In genomic region chr17:71182211-71182721, GRCm38 (mm10) we compare ENCODE assay signal across 8 mouse cellular contexts. TPM values are rescaled to one million over a fixed set of nuclear protein-coding genes. Genes with fewer than 3 reads are reported as not detected.
A peak's percentile ranks its signal among the peaks of the same experiment; 100 is the strongest.
DNase-seq lines count a peak whose midpoint lies in the region; ATAC-seq lines count a peak whose summit lies in the region.

Lpin2 (plus strand) TSS chr17:71182560.

- H3K27me3 ChIP-seq in neural tube, embryonic 11.5 days (ENCODE audit: control insufficient read depth, insufficient read depth, low read length) = no peaks in the 10 kb centered on the region
- H3K27me3 ChIP-seq in hindbrain, embryonic 10.5 days (ENCODE audit: insufficient read depth, poor library complexity, severe bottlenecking) = peaks cover 16% of the 10 kb centered on the region

- no peaks in the 10 kb centered on the region for H3K36me3 ChIP-seq in neural tube, embryonic 11.5 days (ENCODE audit: control insufficient read depth, insufficient read depth, low read length)
- H3K36me3 ChIP-seq in hindbrain, embryonic 10.5 days = no peaks in the 10 kb centered on the region

- no peak for DNase-seq in neural tube, embryonic 11.5 days (ENCODE audit: low spot score)
- no peak for DNase-seq in neural tube, embryonic 10.5 days (ENCODE audit: extremely low spot score, low spot score)
- no peak for DNase-seq in hindbrain, embryonic 10.5 days (ENCODE audit: low spot score)
- DNase-seq in left cerebral cortex, postnatal 10 days (ENCODE audit: extremely low spot score in 1 of 2, low spot score in 2 of 2) = no peak
- DNase-seq in thymus, postnatal 0 days (ENCODE audit: low spot score) = peak; percentile 58
- no peak for DNase-seq in gastrocnemius, adult 8-10 months (ENCODE audit: low spot score in 2 of 2)

- WGBS in neural tube, embryonic 11.5 days = 21% methylated on average over 6 of the region's 6 CpGs
- WGBS in hindbrain, embryonic 10.5 days = 16% methylated on average over 6 of the region's 6 CpGs

- H3K4me2 ChIP-seq in neural tube, embryonic 11.5 days (ENCODE audit: low read depth) = peak within 1 kb of the TSS; percentile 83

- peaks cover 9% of the 10 kb centered on the region for H3K4me1 ChIP-seq in neural tube, embryonic 11.5 days (ENCODE audit: control insufficient read depth, insufficient read depth, low read length)
- H3K4me1 ChIP-seq in hindbrain, embryonic 10.5 days (replicated peaks) = peaks cover 33% of the 10 kb centered on the region

- H3K9ac ChIP-seq in neural tube, embryonic 11.5 days (ENCODE audit: low read length) = peak within 1 kb of the TSS; percentile 86

- H3K9me3 ChIP-seq in neural tube, embryonic 11.5 days (ENCODE audit: control insufficient read depth, low read length) = no peaks in the 10 kb centered on the region
- no peaks in the 10 kb centered on the region for H3K9me3 ChIP-seq in hindbrain, embryonic 10.5 days

- ATAC-seq in neural tube, embryonic 11.5 days (ENCODE audit: insufficient read depth, low FRiP score, low TSS enrichment) = no peak
- peak; percentile 29; the same call in 1 of the 2 replicates for ATAC-seq in erythroblast, adult 5-6 weeks (replicated peaks; ENCODE audit: low FRiP score, poor library complexity, severe bottlenecking)
- peak; percentile 51 for ATAC-seq in megakaryocyte, adult 5-6 weeks (ENCODE audit: poor library complexity, severe bottlenecking)

- peak within 1 kb of the TSS; percentile 90 for H3K27ac ChIP-seq in neural tube, embryonic 11.5 days (ENCODE audit: low read depth, low read length)
- peak within 1 kb of the TSS; percentile 98 for H3K27ac ChIP-seq in hindbrain, embryonic 10.5 days

- H3K4me3 ChIP-seq in neural tube, embryonic 11.5 days (ENCODE audit: low read depth, low read length) = peak within 1 kb of the TSS; percentile 86
- H3K4me3 ChIP-seq in hindbrain, embryonic 10.5 days = peak within 1 kb of the TSS; percentile 82

- intact Hi-C loops in left cerebral cortex, postnatal 10 days (cut with DNase I) = loop anchor here (5.0 kb wide), 1 partner anchor 120 kb away; no protein-coding TSS in a partner anchor

RNA-seq across cellular contexts. Expression of gene Lpin2, which starts in this region (rescaled TPM):
- polyA plus RNA-seq in neural tube, embryonic 11.5 days (2014; fragmentation: Nextera tagmentation; extraction: Ambion mirVana) = 37.4 and 38.3 TPM in 2 replicates
- 751 and 838 TPM in 2 replicates for total RNA-seq in erythroblast, adult 5-6 weeks (2015; ENCODE audit: low replicate concordance)
- total RNA-seq in erythroblast, adult 5-6 weeks (2017; ENCODE audit: low replicate concordance) = 1,646 and 2,072 TPM in 2 replicates
- 31.1 and 33.9 TPM in 2 replicates for polyA plus RNA-seq in hindbrain, embryonic 10.5 days (2016; fragmentation: Nextera tagmentation; extraction: Ambion mirVana)
- 10 to 100 TPM; 78.8 to 85.9 TPM for total RNA-seq in left cerebral cortex, postnatal 10 days (2021)
- 21.7 and 25.3 TPM in 2 replicates for total RNA-seq in megakaryocyte, adult 5-6 weeks (2015)
- total RNA-seq in megakaryocyte, adult 5-6 weeks (2017) = 31.4 and 38.1 TPM in 2 replicates
- polyA plus RNA-seq in thymus, postnatal 0 days (2015; fragmentation: Nextera tagmentation; extraction: Ambion mirVana) = 18.2 and 19.8 TPM in 2 replicates
- 1 to 10 TPM; 1.6 to 4.9 (median 3.3) TPM for total RNA-seq in gastrocnemius, adult 8-10 months (2022)

Comparison
In these comparisons a context has a peak if more than half of its experiments do, and no peak if none do; other contexts are left out.
1. RNA of gene Lpin2 (total RNA-seq): 751 to 2,072 TPM in erythroblast, adult 5-6 weeks; 78.8 to 85.9 TPM in left cerebral cortex, postnatal 10 days, 21.7 to 38.1 TPM in megakaryocyte, adult 5-6 weeks and 1.6 to 4.9 TPM in gastrocnemius, adult 8-10 months; every median in the first group is over 4 times any median in the second.